Mouse (Mus musculus) macrophage (primary cell): ENCODE results near the gene Ifi27l2b. TPM values are rescaled to one million over a fixed set of nuclear protein-coding genes. Genes with fewer than 3 reads are reported as not detected.

Experiments used
- H3K27ac ChIP-seq: fragments of 350-480 bp; formaldehyde crosslinking; 2 replicates; pipeline ENCODE4 v1.9.0; 2021
- H3K36me3 ChIP-seq: fragments of 350-480 bp; formaldehyde crosslinking; 2 replicates; pipeline ENCODE4 v1.9.0; 2021; ENCODE audit errors: inconsistent target
- H3K4me3 ChIP-seq: fragments of 350-480 bp; formaldehyde crosslinking; 2 replicates; pipeline ENCODE4 v1.9.0; 2021; ENCODE audit errors: inconsistent target
- H3K79me2 ChIP-seq: fragments of 350-480 bp; formaldehyde crosslinking; 2 replicates; pipeline ENCODE4 v1.9.0; 2021; ENCODE audit errors: inconsistent target
- WGBS: methylation state at CpG from one replicate; pipeline ENCODE4 v1.1.7; 2026; ENCODE audit warnings: inconsistent platforms; ENCODE audit not compliant: missing documents; 5-methylcytosine and 5-hydroxymethylcytosine counted together
- polyA plus RNA-seq: library from polyadenylated mRNA; stranded (reverse); fragments of 250-400 nt; gene quantifications from 3 replicates; pipeline ENCODE4 v1.2.4, GENCODE M21; 2018; ENCODE audit warnings: inconsistent platforms

The Ifi27l2b gene
- polyA plus RNA-seq, 1 experiment from 2014 or later: not detected

DNA sequence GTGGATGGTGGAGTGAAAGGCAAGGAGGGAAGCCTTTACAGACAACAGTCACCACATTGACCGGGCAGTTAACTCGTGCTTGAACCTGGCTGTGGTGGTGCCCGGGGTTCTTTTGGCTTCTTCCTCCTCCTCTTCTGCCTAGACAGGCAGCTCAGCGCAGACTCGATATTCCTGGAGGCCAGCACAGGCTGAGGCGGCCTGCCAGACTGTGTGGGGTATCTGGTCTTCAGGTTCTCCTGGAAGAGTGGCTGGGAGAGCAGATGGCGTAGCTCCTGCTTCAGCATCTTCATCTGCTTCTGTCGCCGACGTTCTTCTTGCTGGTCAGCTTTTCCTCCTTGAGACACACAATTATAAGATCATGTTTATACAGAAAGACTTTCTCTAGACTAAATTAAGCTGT lies 48.9 kb downstream of the Ifi27l2b start:
- peaks cover 80% of the 10 kb centered on the region for H3K36me3 ChIP-seq
- H3K79me2 ChIP-seq: no peaks in the 10 kb centered on the region
- H3K27ac ChIP-seq: no peak overlapping the region
- H3K4me3 ChIP-seq: no peak overlapping the region
- 95% methylated on average over 9 of the region's 10 CpGs for WGBS

DNA sequence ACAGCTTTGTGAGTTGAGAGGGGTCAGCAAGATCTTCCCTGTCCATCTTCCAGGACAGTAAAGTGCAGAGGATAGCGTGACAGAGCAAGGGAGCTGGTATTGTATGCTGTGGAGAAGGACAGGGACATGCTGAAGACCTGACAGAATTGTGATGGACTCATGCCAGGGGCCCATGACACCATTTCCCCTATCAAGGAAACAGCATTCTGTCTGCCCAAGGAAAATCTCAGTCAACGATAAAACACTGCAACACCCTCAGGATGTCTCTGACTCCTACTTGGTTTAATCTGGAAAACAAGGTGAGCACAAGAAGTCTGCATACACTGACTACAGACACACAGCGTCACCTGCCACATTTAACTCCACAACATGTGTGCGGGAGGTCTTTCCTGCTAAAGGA lies 49.3 kb downstream of the Ifi27l2b start, which contains the start of gene 9330161L09Rik:
Gene 9330161L09Rik, minus strand, starts transcription at position 101 of the 400 bp plus-strand sequence.
- 88% methylated on average over 4 of the region's 4 CpGs for WGBS
- Histone ChIP-seq H3K4me3 (no peak within 1 kb of the TSS), H3K27ac (no peak within 1 kb of the TSS), H3K36me3 (peaks cover 75% of the 10 kb centered on the region), H3K79me2 (no peaks in the 10 kb centered on the region)

DNA sequence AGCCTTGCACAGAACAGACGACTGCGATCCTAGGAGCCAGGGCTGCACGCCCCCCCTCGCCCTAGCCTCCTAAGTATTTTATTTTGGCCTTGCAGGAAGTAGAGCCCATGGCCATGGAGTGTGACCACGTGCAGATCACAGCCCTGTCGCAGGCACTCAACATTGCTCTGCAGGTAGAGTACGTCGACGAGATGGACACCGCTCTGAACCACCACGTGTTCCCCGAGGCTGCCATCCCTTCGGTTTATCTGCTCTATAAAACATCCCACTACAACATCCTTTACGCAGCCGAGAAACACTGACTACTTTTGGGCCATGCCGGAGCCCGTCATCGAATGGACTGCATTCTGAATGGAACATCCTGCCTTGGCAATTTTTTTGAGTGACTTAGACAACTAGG lies 52.9 kb downstream of the Ifi27l2b start:
- no peak overlapping the region for H3K27ac ChIP-seq
- H3K36me3 ChIP-seq: peaks cover 40% of the 10 kb centered on the region
- WGBS: 89% methylated on average over 17 of the region's 18 CpGs
- no peak overlapping the region for H3K4me3 ChIP-seq
- no peaks in the 10 kb centered on the region for H3K79me2 ChIP-seq

Other genes with a start within 250 kb of the Ifi27l2b start
- not detected in 3 replicates for gene Prima1, start 215.1 kb downstream of the Ifi27l2b start, polyA plus RNA-seq
- gene Fam181a, start 146.2 kb downstream of the Ifi27l2b start, polyA plus RNA-seq: not detected in 3 replicates
- gene Asb2, start 101.2 kb downstream of the Ifi27l2b start, polyA plus RNA-seq: 0.29 to 2.1 TPM (median 0.47 TPM) in 3 replicates
- 0.64 to 1.1 TPM (median 0.80 TPM) in 3 replicates for gene Otub2, start 68.5 kb downstream of the Ifi27l2b start, polyA plus RNA-seq
- gene 9330161L09Rik, start 49.4 kb downstream of the Ifi27l2b start, polyA plus RNA-seq: 0.57 TPM in 1 of 3 replicates, not detected in the others
- gene Ddx24, start 31.4 kb downstream of the Ifi27l2b start, polyA plus RNA-seq: 84.0 to 115 TPM (median 91.2 TPM) in 3 replicates
- 46.8 to 77.9 TPM (median 73.3 TPM) in 3 replicates for gene Ifi27, start 23.0 kb downstream of the Ifi27l2b start, polyA plus RNA-seq
- 216 to 553 TPM (median 452 TPM) in 3 replicates for gene Ifi27l2a, start 13.5 kb downstream of the Ifi27l2b start, polyA plus RNA-seq
- gene Ppp4r4, start 75.1 kb upstream of the Ifi27l2b start, polyA plus RNA-seq: 0.07 to 0.09 TPM in 2 of 3 replicates, not detected in the other
- not detected in 3 replicates for gene Serpina10, start 174.2 kb upstream of the Ifi27l2b start, polyA plus RNA-seq
- not detected in 3 replicates for gene Serpina6, start 200.0 kb upstream of the Ifi27l2b start, polyA plus RNA-seq
- gene Serpina16, start 218.9 kb upstream of the Ifi27l2b start, polyA plus RNA-seq: not detected in 3 replicates
- not detected in 3 replicates for gene Serpina1f, start 238.3 kb upstream of the Ifi27l2b start, polyA plus RNA-seq